Mouse (Mus musculus): ENCODE measurements around the gene Btbd17.

Gene Btbd17

GRCm38 (mm10) chr11:114803990-114804389 lies 8.2 kb upstream of the Btbd17 start:
- no peak for DNase-seq (ENCODE audit: extremely low spot score, low read depth, low spot score)

GRCm38 (mm10) chr11:114802540-114803267 lies 7.0 kb upstream of the Btbd17 start:
- DNase-seq (ENCODE audit: extremely low spot score, low read depth, low spot score): no peak

DNA sequence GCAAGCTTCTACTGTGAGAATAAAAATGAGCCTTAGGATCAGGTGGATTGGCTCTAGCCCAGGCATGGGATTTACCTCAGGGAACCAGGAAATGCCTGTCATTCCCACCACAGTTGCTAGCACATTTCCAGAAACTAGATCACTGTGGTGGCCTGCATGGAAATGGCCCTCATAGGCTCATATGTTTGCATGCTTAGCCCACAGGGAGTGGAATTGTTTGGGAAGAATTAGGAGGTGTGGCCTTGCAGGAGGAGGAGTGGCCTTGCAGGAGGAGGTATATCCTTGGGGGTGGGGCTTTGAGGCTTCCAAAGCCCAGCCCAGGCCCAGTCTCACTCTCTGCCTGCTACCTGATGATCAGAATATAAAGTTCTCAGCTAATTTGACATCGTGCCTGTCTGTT lies 6.2 kb upstream of the Btbd17 start:
- DNase-seq (ENCODE audit: extremely low spot score, low read depth, low spot score): no peak

GRCm38 (mm10) chr11:114798624-114799023 lies 2.9 kb upstream of the Btbd17 start, which contains the start of gene Gpr142:
Gene Gpr142 (plus strand): TSS chr11:114798924.
- DNase-seq (ENCODE audit: extremely low spot score, low read depth, low spot score): no peak

- DNase-seq (ENCODE audit: extremely low spot score, low read depth, low spot score): no peak
Measured at GRCm38 (mm10) chr11:114797981-114798380, 2.2 kb upstream of the Btbd17 start.

- DNase-seq (ENCODE audit: extremely low spot score, low read depth, low spot score): no peak
Measured at GRCm38 (mm10) chr11:114797176-114797575, 1.4 kb upstream of the Btbd17 start.

GRCm38 (mm10) chr11:114795231-114795746 lies 456 bp downstream of the Btbd17 start:
- no peak for DNase-seq (ENCODE audit: extremely low spot score, low read depth, low spot score)

DNA sequence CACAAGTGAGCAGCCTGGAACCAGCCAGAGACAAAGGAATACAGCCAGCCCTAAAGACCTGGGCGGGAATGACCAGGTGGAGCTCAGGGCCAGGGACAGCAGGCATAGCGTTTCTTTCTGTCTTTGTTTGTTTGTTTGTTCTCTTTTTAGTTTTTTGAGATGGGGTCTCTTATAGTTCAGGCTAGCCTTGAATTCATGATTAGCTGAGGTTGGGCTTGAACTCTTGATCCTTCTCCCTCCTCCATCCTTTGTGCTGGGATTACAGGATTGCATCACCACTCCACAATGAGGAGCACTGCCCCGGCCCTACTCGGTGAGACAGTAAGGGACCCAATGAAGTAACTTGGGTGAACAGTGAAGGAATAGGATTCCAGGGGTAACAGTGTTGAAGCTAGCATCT lies 1.1 kb downstream of the Btbd17 start:
- DNase-seq (ENCODE audit: extremely low spot score, low read depth, low spot score): no peak

DNA sequence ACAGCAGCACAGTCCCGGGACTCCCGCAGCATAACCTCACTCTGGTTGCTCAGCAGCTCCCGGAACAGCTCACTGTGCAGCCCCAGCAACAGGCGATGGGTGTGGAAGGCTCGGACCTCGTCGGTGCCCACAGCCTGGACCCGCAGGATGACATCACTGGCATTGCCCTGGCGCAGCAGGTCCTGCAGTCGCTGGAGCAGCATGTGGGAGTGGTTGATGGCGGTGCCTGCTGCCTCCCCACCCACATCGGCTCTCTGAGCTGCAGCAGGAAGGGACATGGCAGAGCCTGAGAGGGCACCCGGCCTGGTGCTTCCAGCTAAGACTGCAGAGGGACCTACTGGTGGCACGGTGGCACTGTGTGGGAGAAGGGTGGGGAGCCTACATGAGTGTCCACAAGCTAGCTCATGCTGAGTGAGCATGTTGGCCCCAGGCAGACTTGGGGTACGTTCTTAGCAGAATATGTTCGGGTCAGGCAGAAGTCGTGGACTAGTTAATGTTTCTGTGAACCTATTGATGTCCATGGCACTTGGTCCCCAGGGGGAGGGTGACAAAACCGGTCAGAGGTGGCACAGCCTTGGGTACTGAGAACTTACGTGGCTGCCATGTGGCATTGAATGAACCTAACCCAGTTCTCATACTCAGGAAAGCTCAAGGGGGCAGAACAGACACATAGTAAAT lies 1.7 kb downstream of the Btbd17 start:
- DNase-seq (ENCODE audit: extremely low spot score, low read depth, low spot score): no peak

GRCm38 (mm10) chr11:114792931-114793494 lies 2.7 kb downstream of the Btbd17 start:
- DNase-seq (ENCODE audit: extremely low spot score, low read depth, low spot score): no peak

DNA sequence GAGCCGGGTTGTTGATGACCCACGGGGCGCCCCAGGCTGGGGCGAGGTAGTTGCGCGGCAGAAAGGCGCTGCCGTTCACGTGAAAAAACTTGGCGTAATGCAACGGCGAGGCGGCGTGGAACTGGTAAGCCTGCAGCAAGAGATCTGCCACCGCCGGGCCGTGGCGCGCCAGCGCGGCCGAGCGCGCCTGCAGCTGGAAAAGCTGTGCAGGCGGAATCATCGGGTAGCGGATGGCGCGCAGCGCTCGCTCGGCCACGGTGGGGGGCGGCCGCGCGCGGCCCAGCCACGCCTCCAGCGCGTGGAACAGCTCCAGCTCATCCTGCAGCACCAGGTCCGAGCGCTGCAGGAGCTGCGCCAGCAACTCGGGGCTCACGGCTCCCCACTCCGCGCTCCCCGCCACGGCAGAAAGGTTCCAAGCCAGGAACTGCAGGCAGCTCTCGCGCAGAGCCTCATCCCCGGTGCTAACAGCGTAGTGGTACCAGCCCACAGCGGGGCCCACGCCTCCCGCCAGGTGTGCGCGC lies 3.8 kb downstream of the Btbd17 start:
- DNase-seq (ENCODE audit: extremely low spot score, low read depth, low spot score): no peak

DNA sequence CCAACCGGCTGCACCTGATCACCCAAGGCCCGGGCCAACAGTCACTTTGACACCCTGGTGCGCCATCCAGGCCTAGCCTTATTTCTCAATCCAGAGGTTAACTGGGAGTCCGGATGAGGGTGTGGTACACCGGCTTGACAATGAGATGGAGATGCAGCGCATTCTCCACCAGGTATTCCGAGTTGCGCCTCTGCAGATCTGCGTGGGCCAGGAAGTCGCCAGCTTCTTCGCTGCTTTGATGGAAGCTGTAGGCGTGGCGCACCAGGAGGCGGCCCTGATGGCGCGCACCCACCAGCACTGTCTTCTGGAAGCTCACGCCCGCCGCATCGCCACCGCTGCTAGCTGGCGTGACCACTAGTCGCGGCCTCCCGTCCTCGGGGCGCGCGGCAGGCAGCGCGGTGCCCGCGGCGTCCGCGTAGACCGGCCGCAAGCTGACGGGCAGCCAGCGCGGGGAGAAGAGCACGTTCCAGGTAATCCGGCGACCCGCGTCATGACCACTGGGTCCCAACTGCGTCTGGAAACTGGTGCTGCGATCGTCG lies 4.3 kb downstream of the Btbd17 start:
- no peak for DNase-seq (ENCODE audit: extremely low spot score, low read depth, low spot score)

- no peak for DNase-seq (ENCODE audit: extremely low spot score, low read depth, low spot score)
Measured at GRCm38 (mm10) chr11:114790841-114791240, 4.9 kb downstream of the Btbd17 start.

GRCm38 (mm10) chr11:114790171-114790570 lies 5.6 kb downstream of the Btbd17 start:
- no peak for DNase-seq (ENCODE audit: extremely low spot score, low read depth, low spot score)

- no peak for DNase-seq (ENCODE audit: extremely low spot score, low read depth, low spot score)
Measured at GRCm38 (mm10) chr11:114789716-114790115, 6.0 kb downstream of the Btbd17 start.

- DNase-seq (ENCODE audit: extremely low spot score, low read depth, low spot score): no peak
Measured at GRCm38 (mm10) chr11:114789061-114789714, 6.6 kb downstream of the Btbd17 start.

GRCm38 (mm10) chr11:114787611-114788010 lies 8.1 kb downstream of the Btbd17 start:
- no peak for DNase-seq (ENCODE audit: extremely low spot score, low read depth, low spot score)

GRCm38 (mm10) chr11:114786326-114786725 lies 9.4 kb downstream of the Btbd17 start:
- no peak for DNase-seq (ENCODE audit: extremely low spot score, low read depth, low spot score)

- no peak for DNase-seq (ENCODE audit: extremely low spot score, low read depth, low spot score)
Measured at GRCm38 (mm10) chr11:114785892-114786291, 9.9 kb downstream of the Btbd17 start.

DNA sequence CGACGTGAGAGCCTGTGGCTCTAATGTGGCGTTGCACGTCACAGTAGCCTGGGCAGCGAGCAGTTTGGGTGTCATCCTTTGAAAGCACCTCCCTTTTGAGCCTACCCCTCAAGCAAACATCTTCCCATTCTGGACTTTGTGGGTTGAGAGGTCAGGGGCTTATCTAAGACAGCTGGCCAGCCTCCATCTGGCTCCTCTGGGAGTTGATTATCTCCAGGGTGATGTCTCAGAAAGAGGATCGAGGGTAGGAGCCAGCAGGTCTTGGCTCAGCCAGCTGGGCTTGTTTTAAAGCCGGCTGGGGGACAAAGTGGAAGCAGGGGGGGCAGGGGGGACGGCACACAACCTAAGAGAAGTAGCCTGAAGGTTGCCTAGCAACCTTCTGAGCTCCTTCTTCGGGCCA lies 15.7 kb downstream of the Btbd17 start:
- no peak for DNase-seq (ENCODE audit: extremely low spot score, low read depth, low spot score)

GRCm38 (mm10) chr11:114771896-114772295 lies 23.8 kb downstream of the Btbd17 start:
- no peak for DNase-seq (ENCODE audit: extremely low spot score, low read depth, low spot score)

All from hindlimb bud, embryonic 11.5 days (tissue).